Mouse (Mus musculus): Measurements from ENCODE around the gene Med24.

DNA sequence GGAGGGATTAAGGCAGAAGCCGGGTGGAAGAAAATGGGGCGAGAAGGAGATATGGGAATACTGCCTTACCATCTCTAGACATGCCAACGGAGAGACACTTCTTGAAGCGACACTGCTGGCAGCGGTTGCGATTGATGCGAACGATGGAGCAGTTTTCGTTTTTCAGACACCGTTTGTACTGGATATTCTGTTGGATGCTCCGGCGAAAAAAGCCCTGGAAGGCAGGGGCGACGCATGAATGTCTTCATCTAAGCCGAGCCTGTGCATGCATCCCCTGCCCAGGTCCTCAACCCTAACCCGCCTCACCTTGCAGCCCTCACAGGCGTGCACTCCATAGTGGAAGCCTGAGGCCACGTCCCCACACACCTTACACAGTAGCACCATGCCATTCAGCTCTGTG, 41.9 kb upstream of the Med24 start:
- TF ChIP-seq GATA1 (IDR thresholded peaks at IDR 0.05; ENCODE audit: borderline replicate concordance, low read length) (no peak), FLI1 (IDR thresholded peaks at IDR 0.05; ENCODE audit: low read length) (no peak)

Data from megakaryocyte, embryonic 14.5 days (primary cell).